Mouse (Mus musculus): ENCODE data around the gene Gpx4.

DNA sequence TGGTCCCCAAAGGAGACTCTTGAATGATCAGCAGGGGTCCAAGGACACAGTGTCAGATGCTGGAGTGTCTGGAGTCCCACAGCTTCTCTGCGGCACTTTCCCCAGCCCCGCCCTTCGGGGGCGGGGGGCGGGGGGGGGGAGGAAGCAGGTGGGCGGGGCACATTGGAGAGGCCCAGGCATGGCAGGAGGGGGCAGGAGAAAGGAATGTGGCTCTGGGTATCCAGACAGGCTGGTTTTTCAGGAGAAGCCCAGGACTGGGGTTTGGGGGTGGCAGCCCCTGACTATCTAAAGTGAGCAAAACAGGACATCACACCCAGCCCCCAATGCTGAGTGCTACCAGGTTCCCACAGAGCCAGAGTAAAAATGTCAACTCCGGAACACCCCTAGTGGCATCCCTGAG is 50.3 kb downstream of the Gpx4 start:
- no peak for TF ChIP-seq CTCF (IDR thresholded peaks at IDR 0.05)
- no peak for TF ChIP-seq EP300 (IDR thresholded peaks at IDR 0.05)

Data from lung, postnatal 0 days (tissue).